In the genomic region with DNA sequence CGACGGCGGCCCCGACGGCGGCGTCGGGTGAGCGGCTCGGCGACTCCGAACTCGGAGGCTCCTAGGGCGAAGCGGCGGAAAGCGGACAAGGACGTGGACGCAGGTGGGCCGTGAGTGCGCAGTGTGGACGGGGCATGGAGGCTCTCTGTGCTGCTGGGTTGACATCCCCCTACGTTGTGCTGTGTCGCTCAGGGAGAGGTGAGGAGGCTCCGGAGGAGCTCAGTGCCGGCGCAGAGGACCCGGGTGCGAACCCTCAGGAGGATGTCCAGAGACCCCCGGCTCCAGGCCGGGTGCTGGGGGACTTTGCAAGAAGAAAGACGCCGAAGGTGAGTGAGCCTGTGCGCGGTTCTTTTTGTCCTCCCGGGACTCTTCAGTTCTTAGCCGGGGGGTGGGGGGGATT, we compare ENCODE assay signal across 8 mouse cellular contexts. TPM values are rescaled to one million over a fixed set of nuclear protein-coding genes. Genes with fewer than 3 reads are reported as not detected.
DNase-seq lines count a peak whose midpoint lies in the region; ATAC-seq and TF ChIP-seq lines count a peak whose summit lies in the region.

No protein-coding gene starts in this region.

- peaks cover 72% of the 10 kb centered on the region for H3K36me3 ChIP-seq in heart, embryonic 12.5 days
- peaks cover 5 to 10% of the 10 kb centered on the region in 2 experiments for H3K36me3 ChIP-seq in MEL (ENCODE audit: control insufficient read depth in 1 of 2, insufficient read depth in 2 of 2, low read length in 2 of 2)
- H3K36me3 ChIP-seq in hindbrain, embryonic 11.5 days (ENCODE audit: control insufficient read depth, insufficient read depth, low read length): peaks cover 13% of the 10 kb centered on the region; the same call in 1 of the 2 replicates

- intact Hi-C loops in gastrocnemius, postnatal 14 days (cut with DNase I; ENCODE audit: low total_unique reads): no loop called here

- no peak for TF ChIP-seq RAD21 in MEL (IDR thresholded peaks at IDR 0.05; ENCODE audit: low read depth, low read length)

- H3K4me1 ChIP-seq in heart, embryonic 12.5 days (replicated peaks): peaks cover 16% of the 10 kb centered on the region
- H3K4me1 ChIP-seq in MEL (ENCODE audit: control insufficient read depth in 1 of 2, insufficient read depth in 2 of 2, low read length in 2 of 2): peaks cover 0 to 11% of the 10 kb centered on the region in 2 experiments; a peak in 2 of 4 replicates
- H3K4me1 ChIP-seq in hindbrain, embryonic 11.5 days (replicated peaks; ENCODE audit: control insufficient read depth, insufficient read depth, low read length): 0 out of 2 replicates have a peak, but pooled peaks cover 3% of the 10 kb centered on the region

- no peak; a peak in 1 of 4 replicates for TF ChIP-seq POLR2A in MEL (IDR thresholded peaks at IDR 0.05; ENCODE audit: control insufficient read depth in 1 of 2, insufficient read depth in 1 of 2, low read depth in 1 of 2, low read length in 2 of 2, poor library complexity in 1 of 2)

- no peak for TF ChIP-seq EP300 in MEL (IDR thresholded peaks at IDR 0.05; ENCODE audit: low read depth in 1 of 2, low read length in 2 of 2)

- H3K9ac ChIP-seq in heart, embryonic 12.5 days: peak overlapping the region; percentile 84
- peak overlapping the region; percentile 88 for H3K9ac ChIP-seq in MEL (ENCODE audit: control insufficient read depth, low read depth, low read length, poor library complexity, severe bottlenecking)
- peak overlapping the region; percentile 92 for H3K9ac ChIP-seq in hindbrain, embryonic 11.5 days (ENCODE audit: low read depth, low read length)

- peak overlapping the region; percentile 96 for H3K4me2 ChIP-seq in heart, embryonic 12.5 days
- H3K4me2 ChIP-seq in hindbrain, embryonic 11.5 days (replicated peaks; ENCODE audit: low read depth, low read length): peak overlapping the region; percentile 93

- WGBS in heart, embryonic 12.5 days: 1% methylated on average over 37 of the region's 37 CpGs
- WGBS in hindbrain, embryonic 11.5 days: 2% methylated on average over 37 of the region's 37 CpGs

- H3K9me3 ChIP-seq in heart, embryonic 12.5 days (replicated peaks): no peaks in the 10 kb centered on the region
- H3K9me3 ChIP-seq in MEL (replicated peaks; ENCODE audit: insufficient read depth, low read length): no peaks in the 10 kb centered on the region
- H3K9me3 ChIP-seq in hindbrain, embryonic 11.5 days (ENCODE audit: control insufficient read depth, low read length): no peaks in the 10 kb centered on the region

- H3K4me3 ChIP-seq in heart, embryonic 12.5 days: peak overlapping the region; percentile 96
- H3K4me3 ChIP-seq in MEL (ENCODE audit: control insufficient read depth in 1 of 2, insufficient read depth in 1 of 2, low read depth in 2 of 2, low read length in 2 of 2): peak overlapping the region; percentile 75 to 91
- H3K4me3 ChIP-seq in hindbrain, embryonic 11.5 days (ENCODE audit: low read depth, low read length): peak overlapping the region; percentile 96

- no peak overlapping the region for H3K27ac ChIP-seq in heart, embryonic 12.5 days (ENCODE audit: poor library complexity, severe bottlenecking)
- H3K27ac ChIP-seq in MEL (ENCODE audit: control insufficient read depth, low read depth, low read length): no peak overlapping the region
- 0 out of 2 replicates have a peak overlapping the region, but pooled peaks have one; percentile 17 for H3K27ac ChIP-seq in hindbrain, embryonic 11.5 days (ENCODE audit: low read depth, low read length)

- DNase-seq in heart, adult 18-20 months: no peak
- DNase-seq in MEL (ENCODE audit: low read depth, low spot score): no peak
- peak; percentile 11 for DNase-seq in hindbrain, embryonic 11.5 days (ENCODE audit: low spot score)
- DNase-seq in gastrocnemius, postnatal 14 days: no peak
- DNase-seq in frontal cortex, adult 2 months (ENCODE audit: extremely low spot score in 1 of 2, low spot score in 1 of 2): no peak
- no peak for DNase-seq in thymus, postnatal 4 days

- ATAC-seq in heart, embryonic 12.5 days (ENCODE audit: insufficient number of reproducible peaks, low FRiP score): peak; percentile 36; the same call in 1 of the 2 replicates
- ATAC-seq in hindbrain, embryonic 11.5 days (ENCODE audit: low FRiP score): peak; percentile 68
- 0 out of 2 replicates have a peak, but pooled peaks have one; percentile 25 for ATAC-seq in megakaryocyte-erythroid progenitor cell, adult 5-6 weeks (replicated peaks; ENCODE audit: low FRiP score, low TSS enrichment, poor library complexity, severe bottlenecking)

- H3K79me2 ChIP-seq in MEL (ENCODE audit: control insufficient read depth, insufficient read depth, low read length, poor library complexity): peaks cover 30% of the 10 kb centered on the region

- no peak for TF ChIP-seq CTCF in MEL (IDR thresholded peaks at IDR 0.05 in 2 of 3, conservative IDR thresholded peaks at IDR 0.05 in 1 of 3; ENCODE audit: control insufficient read depth in 1 of 3, insufficient read depth in 1 of 3, low read depth in 2 of 3, low read length in 3 of 3, poor library complexity in 1 of 3, severe bottlenecking in 1 of 3)

- H3K27me3 ChIP-seq in heart, embryonic 12.5 days (replicated peaks): no peaks in the 10 kb centered on the region
- H3K27me3 ChIP-seq in MEL (ENCODE audit: control insufficient read depth in 1 of 2, insufficient read depth in 2 of 2, low read length in 2 of 2): no peaks in the 10 kb centered on the region
- no peaks in the 10 kb centered on the region for H3K27me3 ChIP-seq in hindbrain, embryonic 11.5 days (ENCODE audit: control insufficient read depth, insufficient read depth, low read length)

TF ChIP-seq in MEL, 35 proteins besides CTCF, POLR2A, EP300 and RAD21:
- TF ChIP-seq ELF1 (IDR thresholded peaks at IDR 0.05; ENCODE audit: low read depth, low read length): no peak
- no peak for TF ChIP-seq CHD2 (IDR thresholded peaks at IDR 0.05; ENCODE audit: low read length)
- TF ChIP-seq ZMIZ1 (IDR thresholded peaks at IDR 0.05; ENCODE audit: low read depth, low read length): no peak
- no peak for TF ChIP-seq SMC3 (IDR thresholded peaks at IDR 0.05; ENCODE audit: low read depth, low read length)
- TF ChIP-seq NRF1 (IDR thresholded peaks at IDR 0.05; ENCODE audit: insufficient read depth, low read depth, low read length, poor library complexity, severe bottlenecking): no peak
- TF ChIP-seq JUND (IDR thresholded peaks at IDR 0.05; ENCODE audit: low read depth, low read length): no peak
- no peak for TF ChIP-seq NELFE (IDR thresholded peaks at IDR 0.05; ENCODE audit: low read depth, low read length)
- no peak for TF ChIP-seq MAZ (IDR thresholded peaks at IDR 0.05; ENCODE audit: low read depth, low read length)

RNA-seq across cellular contexts. Expression of gene Ddx51, which starts 0.4 kb away (rescaled TPM):
- 20.6 and 24.1 TPM in 2 replicates for polyA plus RNA-seq in heart, embryonic 12.5 days (2016; fragmentation: Nextera tagmentation; extraction: Ambion mirVana)
- 10 to 100 TPM in 1 of 2 experiments, 1 to 10 TPM in 1; 9.4 to 10.3 TPM for total RNA-seq in heart, adult 18-20 months (2021)
- total RNA-seq in MEL (2012; rRNA removed): 11.6 and 16.3 TPM in 2 replicates
- polyA plus RNA-seq in MEL (2012; ENCODE audit: insufficient read depth in 1 of 2, insufficient read length in 2 of 2, low read depth in 1 of 2, low replicate concordance in 2 of 2, missing spikeins in 1 of 2): 100 to 1,000 TPM in 1 of 2 experiments, 10 to 100 TPM in 1; 52.9 to 285 TPM
- 26.0 and 30.3 TPM in 2 replicates for polyA plus RNA-seq in hindbrain, embryonic 11.5 days (2014; fragmentation: Nextera tagmentation; extraction: Ambion mirVana)
- total RNA-seq in megakaryocyte-erythroid progenitor cell, adult 5-6 weeks (2014; fragmentation: Nextera tagmentation): 56.5 and 63.6 TPM in 2 replicates
- total RNA-seq in megakaryocyte-erythroid progenitor cell, adult 5-6 weeks (2017): 6.6 and 8.7 TPM in 2 replicates
- 1 to 10 TPM; 7.7 to 9.5 TPM for total RNA-seq in gastrocnemius, postnatal 14 days (2021)
- 17.9 and 23.1 TPM in 2 replicates for polyA plus RNA-seq in frontal cortex, adult 2 months (2012; rRNA removed)

RNA-seq across cellular contexts. Expression of gene Noc4l, which starts 0.5 kb away (rescaled TPM):
- polyA plus RNA-seq in heart, embryonic 12.5 days (2016; fragmentation: Nextera tagmentation; extraction: Ambion mirVana): 34.0 and 35.7 TPM in 2 replicates
- 10 to 100 TPM; 13.6 to 14.4 TPM for total RNA-seq in heart, adult 18-20 months (2021)
- total RNA-seq in MEL (2012; rRNA removed): 67.2 and 72.8 TPM in 2 replicates
- polyA plus RNA-seq in MEL (2012; ENCODE audit: insufficient read depth in 1 of 2, insufficient read length in 2 of 2, low read depth in 1 of 2, low replicate concordance in 2 of 2, missing spikeins in 1 of 2): 100 to 1,000 TPM in 1 of 2 experiments, not detected in 1; 181 TPM
- polyA plus RNA-seq in hindbrain, embryonic 11.5 days (2014; fragmentation: Nextera tagmentation; extraction: Ambion mirVana): 48.2 and 51.0 TPM in 2 replicates
- total RNA-seq in megakaryocyte-erythroid progenitor cell, adult 5-6 weeks (2014; fragmentation: Nextera tagmentation): 66.3 and 72.4 TPM in 2 replicates
- 38.9 and 51.2 TPM in 2 replicates for total RNA-seq in megakaryocyte-erythroid progenitor cell, adult 5-6 weeks (2017)
- 10 to 100 TPM; 15.1 to 17.3 TPM for total RNA-seq in gastrocnemius, postnatal 14 days (2021)
- polyA plus RNA-seq in frontal cortex, adult 2 months (2012; rRNA removed): 41.5 and 41.9 TPM in 2 replicates
